Comparison of ENCODE assay signal across 8 mouse cellular contexts in genomic region chr5:3647708-3648121, GRCm38 (mm10). TPM values are rescaled to one million over a fixed set of nuclear protein-coding genes. Genes with fewer than 3 reads are reported as not detected.
DNase-seq lines count a peak whose midpoint lies in the region; ATAC-seq lines count a peak whose summit lies in the region.

No protein-coding gene starts in this region.

- peak overlapping the region; percentile 94 for H3K4me3 ChIP-seq in embryonic facial prominence, embryonic 12.5 days
- peak overlapping the region; percentile 93 for H3K4me3 ChIP-seq in limb, embryonic 12.5 days (replicated peaks)
- H3K4me3 ChIP-seq in midbrain, embryonic 15.5 days, result peak overlapping the region; percentile 99

- no peaks in the 10 kb centered on the region for H3K27me3 ChIP-seq in embryonic facial prominence, embryonic 12.5 days
- no peaks in the 10 kb centered on the region for H3K27me3 ChIP-seq in limb, embryonic 12.5 days
- H3K27me3 ChIP-seq in midbrain, embryonic 15.5 days (replicated peaks), result no peaks in the 10 kb centered on the region

- peak; percentile 95 for DNase-seq in A20 (ENCODE audit: low read depth, low spot score)
- peak; percentile 92 to 94 for DNase-seq in adrenal gland, postnatal 36 days
- peak; percentile 99 for DNase-seq in heart, adult 11 months
- DNase-seq in kidney, adult 11 months, result peak; percentile 94
- DNase-seq in spleen, postnatal 14 days (ENCODE audit: low spot score in 2 of 2), result peak; percentile 75 to 82

- H3K36me3 ChIP-seq in embryonic facial prominence, embryonic 12.5 days, result peaks cover 15% of the 10 kb centered on the region; the same call in 1 of the 2 replicates
- H3K36me3 ChIP-seq in limb, embryonic 12.5 days, result peaks cover 23% of the 10 kb centered on the region
- peaks cover 10% of the 10 kb centered on the region; the same call in 1 of the 2 replicates for H3K36me3 ChIP-seq in midbrain, embryonic 15.5 days (replicated peaks)

- no peaks in the 10 kb centered on the region for H3K9me3 ChIP-seq in embryonic facial prominence, embryonic 12.5 days
- H3K9me3 ChIP-seq in limb, embryonic 12.5 days, result no peaks in the 10 kb centered on the region
- no peaks in the 10 kb centered on the region for H3K9me3 ChIP-seq in midbrain, embryonic 15.5 days

- H3K4me2 ChIP-seq in embryonic facial prominence, embryonic 12.5 days (replicated peaks), result peak overlapping the region; percentile 62
- H3K4me2 ChIP-seq in limb, embryonic 12.5 days, result peak overlapping the region; percentile 61
- H3K4me2 ChIP-seq in midbrain, embryonic 15.5 days, result peak overlapping the region; percentile 50

- peak; percentile 92 for ATAC-seq in embryonic facial prominence, embryonic 12.5 days (ENCODE audit: insufficient number of reproducible peaks, insufficient read depth, low FRiP score, low TSS enrichment)
- ATAC-seq in limb, embryonic 12.5 days (ENCODE audit: insufficient number of reproducible peaks, insufficient read depth, low FRiP score, low TSS enrichment, low read depth), result peak; percentile 93
- peak; percentile 96 for ATAC-seq in midbrain, embryonic 15.5 days (replicated peaks)

- H3K4me1 ChIP-seq in embryonic facial prominence, embryonic 12.5 days, result peaks cover 9% of the 10 kb centered on the region
- peaks cover 7% of the 10 kb centered on the region for H3K4me1 ChIP-seq in limb, embryonic 12.5 days (replicated peaks)
- H3K4me1 ChIP-seq in midbrain, embryonic 15.5 days, result peaks cover 17% of the 10 kb centered on the region

- peak overlapping the region; percentile 88 for H3K9ac ChIP-seq in embryonic facial prominence, embryonic 12.5 days
- peak overlapping the region; percentile 88 for H3K9ac ChIP-seq in limb, embryonic 12.5 days (replicated peaks)
- peak overlapping the region; percentile 92 for H3K9ac ChIP-seq in midbrain, embryonic 15.5 days

- under 1% methylated on average over 16 of the region's 46 CpGs for WGBS in embryonic facial prominence, embryonic 12.5 days
- WGBS in limb, embryonic 12.5 days, result 0% methylated on average over 18 of the region's 46 CpGs
- under 1% methylated on average over 43 of the region's 46 CpGs for WGBS in midbrain, embryonic 15.5 days

- H3K27ac ChIP-seq in embryonic facial prominence, embryonic 12.5 days, result peak overlapping the region; percentile 91
- peak overlapping the region; percentile 93 for H3K27ac ChIP-seq in limb, embryonic 12.5 days
- peak overlapping the region; percentile 91 for H3K27ac ChIP-seq in midbrain, embryonic 15.5 days

RNA-seq across cellular contexts. Expression of gene Tmbim7, which starts 3.3 kb away (rescaled TPM):
- not detected for total RNA-seq in adrenal gland, postnatal 36 days (2021)
- not detected in 2 replicates for polyA plus RNA-seq in embryonic facial prominence, embryonic 12.5 days (2016; fragmentation: Nextera tagmentation; extraction: Ambion mirVana)
- not detected in 2 replicates for polyA plus RNA-seq in limb, embryonic 12.5 days (2016; fragmentation: Nextera tagmentation; extraction: Ambion mirVana)
- not detected in 2 replicates for polyA plus RNA-seq in midbrain, embryonic 15.5 days (2015; fragmentation: Nextera tagmentation; extraction: Ambion mirVana)

RNA-seq across cellular contexts. Expression of gene Gatad1, which starts 9.3 kb away (rescaled TPM):
- total RNA-seq in adrenal gland, postnatal 36 days (2021), result 100 to 1,000 TPM; 141 to 152 TPM
- 66.3 and 71.2 TPM in 2 replicates for polyA plus RNA-seq in embryonic facial prominence, embryonic 12.5 days (2016; fragmentation: Nextera tagmentation; extraction: Ambion mirVana)
- 63.5 and 71.1 TPM in 2 replicates for polyA plus RNA-seq in limb, embryonic 12.5 days (2016; fragmentation: Nextera tagmentation; extraction: Ambion mirVana)
- polyA plus RNA-seq in midbrain, embryonic 15.5 days (2015; fragmentation: Nextera tagmentation; extraction: Ambion mirVana), result 56.1 and 59.5 TPM in 2 replicates

RNA-seq across cellular contexts. Expression of gene Rbm48, which starts 51.3 kb away (rescaled TPM):
- 1 to 10 TPM; 8.1 to 9.4 TPM for total RNA-seq in adrenal gland, postnatal 36 days (2021)
- 14.6 and 18.0 TPM in 2 replicates for polyA plus RNA-seq in embryonic facial prominence, embryonic 12.5 days (2016; fragmentation: Nextera tagmentation; extraction: Ambion mirVana)
- 15.3 and 15.6 TPM in 2 replicates for polyA plus RNA-seq in limb, embryonic 12.5 days (2016; fragmentation: Nextera tagmentation; extraction: Ambion mirVana)
- polyA plus RNA-seq in midbrain, embryonic 15.5 days (2015; fragmentation: Nextera tagmentation; extraction: Ambion mirVana), result 19.1 and 19.4 TPM in 2 replicates

RNA-seq across cellular contexts. Expression of gene Pex1, which starts 51.8 kb away (rescaled TPM):
- 10 to 100 TPM; 21.7 to 45.7 TPM for total RNA-seq in adrenal gland, postnatal 36 days (2021)
- polyA plus RNA-seq in embryonic facial prominence, embryonic 12.5 days (2016; fragmentation: Nextera tagmentation; extraction: Ambion mirVana), result 16.7 and 20.8 TPM in 2 replicates
- 17.7 and 23.2 TPM in 2 replicates for polyA plus RNA-seq in limb, embryonic 12.5 days (2016; fragmentation: Nextera tagmentation; extraction: Ambion mirVana)
- polyA plus RNA-seq in midbrain, embryonic 15.5 days (2015; fragmentation: Nextera tagmentation; extraction: Ambion mirVana), result 22.6 and 30.2 TPM in 2 replicates

Comparison
In these comparisons a context has a peak if more than half of its experiments do, and no peak if none do; other contexts are left out.
1. Peak in every context shown above with its lines: DNase-seq, ATAC-seq, H3K4me3 ChIP-seq and H3K27ac ChIP-seq.